Mouse (Mus musculus): ENCODE measurements around the gene Grap.
"Not testable (repeated sequence)": the region's sequence is repeated elsewhere in the genome, so short reads cannot be mapped to it uniquely, and the experiment has no call there.

Gene Grap

GRCm38 (mm10) chr11:61638764-61639536, 14.1 kb upstream of the Grap start:
- no peak for DNase-seq (ENCODE audit: low spot score in 2 of 2)

GRCm38 (mm10) chr11:61639601-61640177, 13.4 kb upstream of the Grap start:
- DNase-seq (ENCODE audit: low spot score in 2 of 2), result no peak

- DNase-seq (ENCODE audit: low spot score in 2 of 2), result not testable (repeated sequence)
Measured at GRCm38 (mm10) chr11:61640585-61640984, 12.5 kb upstream of the Grap start.

- DNase-seq (ENCODE audit: low spot score in 2 of 2), result no peak
Measured at GRCm38 (mm10) chr11:61642106-61642505, 11.0 kb upstream of the Grap start.

GRCm38 (mm10) chr11:61643184-61643961, 9.7 kb upstream of the Grap start:
- no peak for DNase-seq (ENCODE audit: low spot score in 2 of 2)

- DNase-seq (ENCODE audit: low spot score in 2 of 2), result peak; percentile 74 to 78
Measured at GRCm38 (mm10) chr11:61644576-61645326, 8.3 kb upstream of the Grap start.

- no peak for DNase-seq (ENCODE audit: low spot score in 2 of 2)
Measured at GRCm38 (mm10) chr11:61645357-61645857, 7.7 kb upstream of the Grap start.

GRCm38 (mm10) chr11:61646499-61647039, 6.5 kb upstream of the Grap start:
- DNase-seq (ENCODE audit: low spot score in 2 of 2), result no peak

- DNase-seq (ENCODE audit: low spot score in 2 of 2), result no peak
Measured at GRCm38 (mm10) chr11:61647110-61647910, 5.8 kb upstream of the Grap start.

- no peak for DNase-seq (ENCODE audit: low spot score in 2 of 2)
Measured at GRCm38 (mm10) chr11:61647956-61648748, 4.9 kb upstream of the Grap start.

GRCm38 (mm10) chr11:61648749-61649115, 4.3 kb upstream of the Grap start:
- peak; percentile 65 to 73 for DNase-seq (ENCODE audit: low spot score in 2 of 2)

- no peak for DNase-seq (ENCODE audit: low spot score in 2 of 2)
Measured at GRCm38 (mm10) chr11:61649163-61649580, 3.9 kb upstream of the Grap start.

GRCm38 (mm10) chr11:61649626-61650025, 3.4 kb upstream of the Grap start:
- no peak for DNase-seq (ENCODE audit: low spot score in 2 of 2)

- no peak for DNase-seq (ENCODE audit: low spot score in 2 of 2)
Measured at GRCm38 (mm10) chr11:61650470-61651265, 2.4 kb upstream of the Grap start.

- no peak for DNase-seq (ENCODE audit: low spot score in 2 of 2)
Measured at GRCm38 (mm10) chr11:61652216-61652615, 849 bp upstream of the Grap start.

GRCm38 (mm10) chr11:61653568-61653967, 503 bp downstream of the Grap start:
- no peak for DNase-seq (ENCODE audit: low spot score in 2 of 2)

- no peak for DNase-seq (ENCODE audit: low spot score in 2 of 2)
Measured at GRCm38 (mm10) chr11:61654786-61655311, 1.8 kb downstream of the Grap start.

- no peak for DNase-seq (ENCODE audit: low spot score in 2 of 2)
Measured at GRCm38 (mm10) chr11:61655649-61656048, 2.6 kb downstream of the Grap start.

All from right cerebral cortex, adult 2 months (tissue).